28 mouse cellular contexts compared by ENCODE assay signal in genomic region chr9:14060257-14060656, GRCm38 (mm10).
A peak's percentile ranks its signal among the peaks of the same experiment; 100 is the strongest.
DNase-seq lines count a peak whose midpoint lies in the region; ATAC-seq lines count a peak whose summit lies in the region.
"Had no signal": no experiment of that assay in that cellular context is flagged by ENCODE, and none has a peak within 500 bp of the region (broad histone marks: within the 10 kb centered on the region; RNA-seq: fewer than 3 reads in every experiment).

No protein-coding gene starts in this region.

- H3K9ac ChIP-seq in embryonic facial prominence, embryonic 14.5 days (ENCODE audit: low read depth, low read length) = no peak overlapping the region
- no peak overlapping the region for H3K9ac ChIP-seq in embryonic facial prominence, embryonic 15.5 days
- H3K9ac ChIP-seq: embryonic facial prominence, embryonic 12.5 days; forebrain, embryonic 13.5 days; forebrain, embryonic 15.5 days; forebrain, postnatal 0 days had no signal

- H3K4me2 ChIP-seq in embryonic facial prominence, embryonic 14.5 days (ENCODE audit: low read depth, low read length) = no peak overlapping the region
- H3K4me2 ChIP-seq in embryonic facial prominence, embryonic 15.5 days (replicated peaks) = no peak overlapping the region
- H3K4me2 ChIP-seq: embryonic facial prominence, embryonic 12.5 days; forebrain, embryonic 13.5 days; forebrain, embryonic 15.5 days had no signal

- no peak for ATAC-seq in embryonic facial prominence, embryonic 14.5 days (ENCODE audit: low read depth)
- no peak for ATAC-seq in embryonic facial prominence, embryonic 15.5 days (ENCODE audit: insufficient number of reproducible peaks, low FRiP score, low TSS enrichment, low read depth)
- no peak for ATAC-seq in megakaryocyte, adult 5-6 weeks (ENCODE audit: poor library complexity, severe bottlenecking)
- ATAC-seq: activated CD4-positive, CD25-positive, alpha-beta regulatory T cell, adult 4 months; CD4-positive, CD25-positive, alpha-beta regulatory T cell, adult 4 months; forebrain, embryonic 15.5 days; Patski had no signal

- DNase-seq in embryonic facial prominence, embryonic 14.5 days (ENCODE audit: low spot score) = no peak
- no peak for DNase-seq in embryonic facial prominence, embryonic 10.5 days (ENCODE audit: low spot score)
- peak; percentile 42 for DNase-seq in heart, adult 11 months
- DNase-seq in heart, adult 18-20 months = no peak
- peak; percentile 61 for DNase-seq in gonadal fat pad, adult 2 months (ENCODE audit: low read depth)
- DNase-seq: adrenal gland, adult 2 months; adrenal gland, postnatal 10 days; adrenal gland, postnatal 25 days; B cell, adult 2 months; cerebellum, adult 11 months; cerebellum, adult 18-20 months; cerebellum, adult 8-10 months; cerebellum, adult 9-11 months; cerebellum, postnatal 14 days; cerebellum, postnatal 36 days; embryo, embryonic 11 days; forebrain, postnatal 0 days had no signal

- 93% methylated on average over 2 of the region's 2 CpGs for WGBS in embryonic facial prominence, embryonic 14.5 days
- WGBS in embryonic facial prominence, embryonic 10.5 days = 88% methylated on average over 2 of the region's 2 CpGs
- WGBS in embryonic facial prominence, embryonic 15.5 days = 89% methylated on average over 2 of the region's 2 CpGs

- H3K36me3 ChIP-seq in embryonic facial prominence, embryonic 14.5 days (ENCODE audit: control insufficient read depth, insufficient read depth, low read length) = no peaks in the 10 kb centered on the region
- peaks cover 2% of the 10 kb centered on the region; the same call in 1 of the 2 replicates for H3K36me3 ChIP-seq in embryonic facial prominence, embryonic 10.5 days (replicated peaks)
- H3K36me3 ChIP-seq in embryonic facial prominence, embryonic 15.5 days = no peaks in the 10 kb centered on the region
- H3K36me3 ChIP-seq: embryonic facial prominence, embryonic 12.5 days; forebrain, embryonic 15.5 days; G1E had no signal

- no peaks in the 10 kb centered on the region for H3K27me3 ChIP-seq in embryonic facial prominence, embryonic 14.5 days (replicated peaks; ENCODE audit: control insufficient read depth, insufficient read depth, low read length)
- H3K27me3 ChIP-seq in embryonic facial prominence, embryonic 10.5 days (replicated peaks; ENCODE audit: low read depth, poor library complexity, severe bottlenecking) = no peaks in the 10 kb centered on the region
- no peaks in the 10 kb centered on the region for H3K27me3 ChIP-seq in embryonic facial prominence, embryonic 15.5 days
- H3K27me3 ChIP-seq: CH12.LX; embryonic facial prominence, embryonic 12.5 days; forebrain, embryonic 13.5 days; forebrain, embryonic 15.5 days; Patski had no signal

- no peaks in the 10 kb centered on the region for H3K9me3 ChIP-seq in embryonic facial prominence, embryonic 14.5 days (ENCODE audit: control insufficient read depth, low read length)
- peaks cover 6% of the 10 kb centered on the region for H3K9me3 ChIP-seq in embryonic facial prominence, embryonic 10.5 days
- no peaks in the 10 kb centered on the region for H3K9me3 ChIP-seq in embryonic facial prominence, embryonic 15.5 days (replicated peaks)
- H3K9me3 ChIP-seq: forebrain, embryonic 15.5 days had no signal

- H3K4me1 ChIP-seq in embryonic facial prominence, embryonic 14.5 days (ENCODE audit: control insufficient read depth, insufficient read depth, low read length) = peaks cover 40% of the 10 kb centered on the region
- peaks cover 14% of the 10 kb centered on the region for H3K4me1 ChIP-seq in embryonic facial prominence, embryonic 10.5 days
- peaks cover 28% of the 10 kb centered on the region for H3K4me1 ChIP-seq in embryonic facial prominence, embryonic 15.5 days

- H3K4me3 ChIP-seq in embryonic facial prominence, embryonic 14.5 days (ENCODE audit: low read depth, low read length) = no peak overlapping the region
- H3K4me3 ChIP-seq in embryonic facial prominence, embryonic 10.5 days = no peak overlapping the region
- no peak overlapping the region for H3K4me3 ChIP-seq in embryonic facial prominence, embryonic 15.5 days (replicated peaks)
- H3K4me3 ChIP-seq: embryonic facial prominence, embryonic 12.5 days; erythroblast, embryonic 14.5 days; forebrain, embryonic 13.5 days; forebrain, embryonic 15.5 days had no signal

- peak overlapping the region; percentile 77; the same call in 1 of the 2 replicates for H3K27ac ChIP-seq in embryonic facial prominence, embryonic 14.5 days (replicated peaks; ENCODE audit: low read depth, low read length)
- no peak overlapping the region for H3K27ac ChIP-seq in embryonic facial prominence, embryonic 10.5 days (replicated peaks)
- 0 out of 2 replicates have a peak overlapping the region, but pooled peaks have one; percentile 48 for H3K27ac ChIP-seq in embryonic facial prominence, embryonic 15.5 days (replicated peaks)
- H3K27ac ChIP-seq: embryonic facial prominence, embryonic 12.5 days; forebrain, embryonic 13.5 days; forebrain, embryonic 15.5 days had no signal

Comparison
In these comparisons a context has a peak if more than half of its experiments do, and no peak if none do; other contexts are left out.
1. DNase-seq: peak in heart, adult 11 months (single experiment) and gonadal fat pad, adult 2 months (single experiment); none in embryonic facial prominence, embryonic 14.5 days (single experiment), embryonic facial prominence, embryonic 10.5 days (single experiment) and heart, adult 18-20 months (0 of 2).